Mouse (Mus musculus) heart, adult 18-20 months (tissue): Measurements from ENCODE around the gene Ppp1r15a. TPM values are rescaled to one million over a fixed set of nuclear protein-coding genes. Genes with fewer than 3 reads are reported as not detected.
"Not testable (repeated sequence)": the region's sequence is repeated elsewhere in the genome, so short reads cannot be mapped to it uniquely, and the experiment has no call there.

Experiments
- DNase-seq, 2 experiments: peaks; one replicate each; pipeline ENCODE4 v3.0.0; 2021 to 2022; ENCODE audit warnings: mixed read lengths in 1 of 2
- total RNA-seq, 2 experiments: library from RNA; stranded (reverse); gene quantifications; 2 replicates each; pipeline ENCODE4 v1.2.3; 2021

Ppp1r15a gene
- total RNA-seq, 2 experiments from 2014 or later, result 31.6 to 33.7 TPM

- DNase-seq, result no peak
Measured at GRCm38 (mm10) chr7:45519345-45520120, 6.5 kb downstream of the Ppp1r15a start.

GRCm38 (mm10) chr7:45518618-45519017 is 7.5 kb downstream of the Ppp1r15a start:
- DNase-seq, result no peak

- DNase-seq, result not testable (repeated sequence)
Measured at GRCm38 (mm10) chr7:45516846-45517245, 9.2 kb downstream of the Ppp1r15a start.

GRCm38 (mm10) chr7:45515436-45515835 is 10.6 kb downstream of the Ppp1r15a start:
- no peak for DNase-seq

DNA sequence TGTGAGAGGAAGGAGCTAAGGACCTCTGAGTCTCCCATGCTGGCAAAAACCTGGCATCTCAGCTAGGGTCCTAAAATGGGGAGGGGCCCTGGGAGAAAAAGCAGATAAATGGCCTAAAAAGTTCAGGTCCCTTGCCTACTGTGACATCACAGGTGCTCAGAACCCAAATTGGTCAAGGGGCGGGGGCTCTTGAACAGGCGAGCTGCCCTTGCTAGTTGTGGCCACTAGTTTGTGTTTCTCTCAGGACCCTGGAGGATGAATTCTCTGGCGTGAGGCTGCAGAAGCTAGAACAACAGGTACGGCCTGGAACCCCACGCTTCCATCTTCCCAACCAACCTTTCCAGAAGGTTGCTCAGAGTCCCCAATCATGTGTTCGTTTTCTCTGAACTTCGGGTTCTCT is 11.7 kb downstream of the Ppp1r15a start:
- no peak for DNase-seq

GRCm38 (mm10) chr7:45509912-45510787 is 15.9 kb downstream of the Ppp1r15a start, which contains the start of gene Nucb1:
TSS of gene Nucb1 (minus strand) at chr7:45510406.
- DNase-seq, result peak; percentile 96 to 98

DNA sequence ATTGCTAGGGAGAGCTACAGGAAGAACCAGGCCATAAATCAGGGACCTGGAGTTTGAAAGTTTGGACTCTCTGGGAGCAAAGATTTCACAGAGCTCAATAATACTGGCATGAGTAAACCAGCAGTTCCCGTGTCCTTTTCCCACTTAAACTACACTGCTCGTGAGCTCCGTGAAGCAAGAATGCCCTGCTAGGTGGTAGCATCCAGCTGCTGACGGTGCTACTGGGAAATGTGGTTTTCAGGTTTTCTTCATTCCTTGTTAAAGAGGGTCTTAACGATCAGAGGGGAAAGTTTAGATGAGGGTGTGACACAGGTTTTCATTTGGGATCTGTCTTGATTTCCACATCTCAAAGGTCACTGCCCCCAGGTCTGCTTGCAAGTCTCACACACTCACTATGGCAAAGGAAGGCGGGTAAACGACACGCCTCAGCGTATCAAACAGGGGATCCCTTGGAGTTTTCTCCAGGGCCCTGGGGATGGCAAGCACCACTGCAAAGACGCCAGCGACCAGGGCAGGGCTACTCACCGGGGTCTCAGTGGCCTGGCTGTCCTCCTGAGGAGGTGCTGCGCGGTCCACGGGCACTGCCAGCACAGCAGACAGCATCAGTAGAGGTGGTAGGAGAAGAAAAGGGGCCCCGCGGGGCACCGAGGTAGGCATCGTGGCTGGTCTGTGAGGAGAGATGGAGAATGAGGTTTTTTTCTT is 16.7 kb downstream of the Ppp1r15a start:
- no peak for DNase-seq

DNA sequence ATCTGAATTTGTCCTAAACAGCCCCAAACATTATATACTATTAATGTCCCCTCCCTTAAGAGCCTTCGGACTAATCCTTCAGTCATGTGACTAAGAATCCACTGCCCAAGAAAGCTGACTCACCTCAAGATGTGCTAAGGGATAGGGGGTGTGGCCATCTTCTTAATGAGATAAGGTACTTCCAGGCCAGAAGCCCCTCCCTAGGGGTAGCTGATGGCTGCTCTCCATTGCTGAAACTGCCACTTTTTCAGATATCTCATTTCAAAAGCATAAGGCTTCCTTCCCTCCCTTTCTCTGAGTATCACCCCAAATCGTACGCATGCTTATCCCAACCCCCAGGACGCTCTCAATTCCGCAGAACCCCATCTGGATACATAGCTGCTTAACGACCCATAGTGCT is 17.5 kb downstream of the Ppp1r15a start:
- DNase-seq, result no peak

DNA sequence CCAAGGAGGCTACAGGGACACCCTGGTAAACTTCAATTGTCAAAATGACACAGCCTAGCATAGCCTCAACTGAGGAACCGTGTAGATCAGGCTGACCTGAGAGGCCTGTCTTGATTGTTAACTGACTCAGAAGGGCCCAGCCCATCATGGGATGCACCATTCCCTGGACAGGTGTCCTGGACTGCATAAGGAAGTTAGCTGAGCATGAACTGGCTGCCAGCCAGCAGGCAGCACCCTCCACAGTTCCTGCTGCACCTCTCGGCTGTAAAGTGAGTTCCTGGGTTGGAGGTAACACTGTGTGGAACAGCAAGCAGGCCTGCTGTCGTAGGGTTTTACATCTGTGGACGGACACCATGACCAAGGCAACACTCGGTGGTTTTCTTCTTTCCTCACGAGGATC is 18.5 kb downstream of the Ppp1r15a start:
- no peak for DNase-seq

- no peak for DNase-seq
Measured at GRCm38 (mm10) chr7:45498427-45498826, 27.6 kb downstream of the Ppp1r15a start.

DNA sequence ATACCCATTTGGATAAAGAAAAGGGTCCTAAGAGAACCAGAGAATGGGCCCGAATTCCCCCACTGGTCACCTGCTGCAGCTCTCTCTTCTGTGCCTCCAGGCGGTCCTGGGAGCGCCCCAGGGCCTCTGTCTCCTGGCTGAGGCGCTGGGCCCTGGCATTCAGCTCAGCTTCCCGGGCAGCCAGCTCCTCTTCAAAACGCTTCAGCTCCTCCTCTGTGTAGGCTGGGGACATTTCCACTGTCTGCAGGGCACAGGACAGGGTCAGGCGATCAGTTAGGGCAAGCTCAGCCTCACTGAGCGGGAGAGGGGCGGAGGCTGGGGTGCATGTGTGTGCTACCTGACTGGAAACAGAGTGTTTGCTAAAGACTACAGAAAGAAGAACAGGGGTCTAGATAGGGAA is 31.5 kb downstream of the Ppp1r15a start:
- DNase-seq, result peak; percentile 49 to 62

- DNase-seq, result peak; percentile 69 to 79
Measured at GRCm38 (mm10) chr7:45492951-45493350, 33.1 kb downstream of the Ppp1r15a start.

GRCm38 (mm10) chr7:45492225-45492844 is 33.7 kb downstream of the Ppp1r15a start:
- DNase-seq, result no peak

GRCm38 (mm10) chr7:45491264-45491663 is 34.8 kb downstream of the Ppp1r15a start:
- no peak for DNase-seq

- no peak for DNase-seq
Measured at GRCm38 (mm10) chr7:45490822-45491221, 35.2 kb downstream of the Ppp1r15a start.

DNA sequence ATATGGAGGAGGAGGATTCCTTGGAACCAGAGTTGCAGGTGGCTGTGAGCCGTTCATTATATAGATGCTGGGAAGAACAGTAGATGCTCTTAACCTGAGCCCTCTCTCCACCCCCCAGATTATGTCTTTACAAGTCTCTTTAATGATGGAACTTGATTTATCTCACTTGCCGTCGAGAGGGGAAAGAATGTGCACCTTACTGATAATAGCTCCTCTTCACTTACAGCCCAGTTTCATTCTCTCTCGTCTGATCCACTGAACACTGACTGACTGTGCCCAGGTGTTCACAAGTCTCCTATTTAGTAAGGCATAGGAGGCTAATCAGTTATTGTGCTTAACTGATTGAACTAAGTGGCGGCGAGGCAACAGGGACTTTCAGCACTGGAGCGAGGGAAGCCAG is 36.5 kb downstream of the Ppp1r15a start:
- no peak for DNase-seq

DNA sequence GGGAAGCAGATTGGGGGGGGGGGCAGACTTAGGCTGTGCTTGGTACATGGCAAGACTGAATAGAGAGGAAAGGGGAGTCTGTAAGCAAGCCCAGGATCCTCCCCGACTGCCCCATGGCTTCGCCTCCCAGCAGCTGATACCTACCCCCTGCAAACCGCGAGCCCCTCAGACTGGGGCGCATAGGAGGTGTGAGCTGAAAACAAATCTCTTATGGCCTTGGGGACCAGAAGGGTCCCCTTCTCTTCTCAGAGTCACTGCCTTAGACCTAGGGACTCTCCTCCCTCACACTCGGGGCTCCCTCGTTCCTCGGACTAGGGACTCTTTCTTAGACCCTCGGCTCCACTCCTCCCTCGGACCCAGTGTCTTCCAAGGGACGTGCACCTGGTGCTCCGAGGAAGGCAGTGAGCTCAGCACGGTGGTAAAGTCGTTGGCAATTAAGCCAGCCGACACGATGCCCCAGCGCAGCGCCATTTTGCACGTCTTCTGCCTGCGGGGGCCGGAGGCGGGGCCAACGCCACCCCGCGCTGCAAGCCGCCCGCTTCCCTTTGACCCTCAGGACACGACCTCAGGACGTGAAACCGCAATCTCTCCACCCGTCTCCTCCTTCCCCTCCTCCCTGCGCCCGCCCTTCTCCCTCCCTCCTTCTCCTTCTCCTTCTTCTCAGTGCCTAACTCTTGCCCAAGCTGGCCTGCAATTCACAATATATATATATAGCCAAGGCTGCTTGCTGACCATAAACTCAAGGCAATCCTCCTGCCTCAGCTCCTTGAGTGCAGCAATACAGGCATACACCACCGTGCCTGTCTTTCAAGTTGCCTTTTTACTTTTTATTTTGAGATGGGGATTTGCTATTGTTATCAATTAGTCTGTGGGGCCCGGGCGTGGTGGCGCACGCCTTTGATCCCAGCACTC is 37.5 kb downstream of the Ppp1r15a start, which contains the start of gene Dhdh:
Dhdh (minus strand) TSS at position 513 of the 912 bp plus-strand sequence.
- peak; percentile 79 to 88 for DNase-seq

GRCm38 (mm10) chr7:45487861-45488292 is 38.2 kb downstream of the Ppp1r15a start:
- DNase-seq, result no peak

GRCm38 (mm10) chr7:45486761-45487415 is 39.2 kb downstream of the Ppp1r15a start, which contains the start of gene Gm45808:
TSS of gene Gm45808 (minus strand) at chr7:45486811.
- DNase-seq, result no peak

DNA sequence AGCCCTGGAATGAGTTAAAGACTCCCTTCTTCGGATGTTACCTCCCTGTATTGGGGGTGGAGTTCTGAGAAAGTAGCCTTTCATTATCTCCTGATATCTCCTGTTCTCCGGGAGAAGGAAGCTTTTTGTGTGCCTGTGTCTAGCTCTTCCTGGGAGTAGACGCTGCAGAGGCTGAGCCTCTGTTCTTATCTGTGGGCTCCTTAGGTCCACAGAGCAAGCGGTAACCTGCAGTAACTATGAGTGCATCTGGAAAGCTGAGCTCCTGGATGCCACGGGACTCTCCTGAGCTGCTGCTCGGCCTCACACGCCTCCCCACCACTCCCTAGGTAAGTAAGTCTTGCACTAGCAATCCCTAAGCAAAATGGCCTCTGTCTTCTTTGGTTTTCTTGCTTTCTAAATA is 39.9 kb downstream of the Ppp1r15a start:
- no peak for DNase-seq
